In the genomic region with DNA sequence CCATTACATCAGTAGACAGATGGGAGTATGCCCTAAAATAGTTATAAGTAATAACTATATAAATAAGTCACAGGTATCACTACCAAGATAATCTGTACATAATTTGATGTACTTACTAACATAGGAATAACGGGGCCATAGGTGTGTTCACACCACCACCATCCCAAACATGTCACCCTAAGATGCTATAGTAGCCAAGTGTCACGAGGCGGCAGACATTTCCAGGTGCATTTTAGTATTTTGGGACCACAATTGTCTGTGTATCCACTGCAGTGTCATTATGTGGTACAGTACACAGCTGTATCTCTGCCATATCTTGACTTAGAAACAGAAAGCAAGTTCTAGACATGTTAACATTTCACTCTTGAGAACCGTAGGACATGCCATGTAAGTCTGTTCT, we compare ENCODE assay signal across 21 mouse cellular contexts. TPM values are rescaled to one million over a fixed set of nuclear protein-coding genes. Genes with fewer than 3 reads are reported as not detected.
DNase-seq lines count a peak whose midpoint lies in the region; ATAC-seq and TF ChIP-seq lines count a peak whose summit lies in the region.
"Had no signal": no experiment of that assay in that cellular context is flagged by ENCODE, and none has a peak within 500 bp of the region (broad histone marks: within the 10 kb centered on the region; RNA-seq: fewer than 3 reads in every experiment).

No protein-coding gene starts in this region.

- no peaks in the 10 kb centered on the region for H3K9me3 ChIP-seq in heart, embryonic 11.5 days (replicated peaks; ENCODE audit: control insufficient read depth, low read length)
- H3K9me3 ChIP-seq in midbrain, embryonic 11.5 days (ENCODE audit: control insufficient read depth, low read length): no peaks in the 10 kb centered on the region
- H3K9me3 ChIP-seq in midbrain, embryonic 13.5 days: no peaks in the 10 kb centered on the region
- H3K9me3 ChIP-seq in liver, embryonic 14.5 days (ENCODE audit: control insufficient read depth, low read length): no peaks in the 10 kb centered on the region
- H3K9me3 ChIP-seq: embryonic facial prominence, embryonic 10.5 days; forebrain, embryonic 10.5 days; hindbrain, embryonic 15.5 days had no signal

- H3K27ac ChIP-seq in heart, embryonic 11.5 days (ENCODE audit: low read depth, low read length): no peak overlapping the region; the same call in 1 of the 2 replicates
- no peak overlapping the region for H3K27ac ChIP-seq in midbrain, embryonic 11.5 days (ENCODE audit: low read depth, low read length)
- H3K27ac ChIP-seq in midbrain, embryonic 13.5 days: no peak overlapping the region
- H3K27ac ChIP-seq in liver, embryonic 14.5 days: peak overlapping the region; percentile 80
- H3K27ac ChIP-seq: embryonic facial prominence, embryonic 10.5 days; forebrain, embryonic 10.5 days; hindbrain, embryonic 15.5 days had no signal

- no peak for TF ChIP-seq EP300 in liver, embryonic 14.5 days (IDR thresholded peaks at IDR 0.05; ENCODE audit: low read depth)

- no peak for ATAC-seq in heart, embryonic 11.5 days (replicated peaks; ENCODE audit: insufficient number of reproducible peaks, low FRiP score, low TSS enrichment)
- no peak for ATAC-seq in midbrain, embryonic 11.5 days (ENCODE audit: low FRiP score)
- no peak for ATAC-seq in midbrain, embryonic 13.5 days
- no peak for ATAC-seq in liver, embryonic 14.5 days (ENCODE audit: insufficient read depth)
- ATAC-seq: activated CD4-positive, CD25-positive, alpha-beta regulatory T cell, adult 4 months; forebrain, embryonic 14.5 days; intestine, embryonic 16.5 days; Patski had no signal

- no peak overlapping the region for H3K4me3 ChIP-seq in heart, embryonic 11.5 days (ENCODE audit: low read depth, low read length)
- no peak overlapping the region for H3K4me3 ChIP-seq in midbrain, embryonic 11.5 days (ENCODE audit: low read depth, low read length)
- H3K4me3 ChIP-seq in midbrain, embryonic 13.5 days (replicated peaks): no peak overlapping the region
- no peak overlapping the region for H3K4me3 ChIP-seq in liver, embryonic 14.5 days (ENCODE audit: insufficient read depth in 1 of 2, low read depth in 2 of 2, low read length in 2 of 2)
- H3K4me3 ChIP-seq: embryonic facial prominence, embryonic 10.5 days; erythroblast, embryonic 14.5 days; forebrain, embryonic 10.5 days; hindbrain, embryonic 15.5 days had no signal

- intact Hi-C loops in heart, postnatal 25 days (cut with DNase I): no loop called here

- no peaks in the 10 kb centered on the region for H3K27me3 ChIP-seq in heart, embryonic 11.5 days (ENCODE audit: control insufficient read depth, insufficient read depth, low read length)
- H3K27me3 ChIP-seq in midbrain, embryonic 11.5 days (ENCODE audit: control insufficient read depth, insufficient read depth, low read length): no peaks in the 10 kb centered on the region
- H3K27me3 ChIP-seq in midbrain, embryonic 13.5 days: no peaks in the 10 kb centered on the region
- H3K27me3 ChIP-seq in liver, embryonic 14.5 days (ENCODE audit: control insufficient read depth, insufficient read depth, low read length): no peaks in the 10 kb centered on the region
- H3K27me3 ChIP-seq: CH12.LX; hindbrain, embryonic 15.5 days; Patski had no signal

- 0 out of 2 replicates have a peak overlapping the region, but pooled peaks have one; percentile 5 for H3K9ac ChIP-seq in heart, embryonic 11.5 days (ENCODE audit: low read depth, low read length)
- no peak overlapping the region for H3K9ac ChIP-seq in midbrain, embryonic 11.5 days (ENCODE audit: low read length)
- no peak overlapping the region for H3K9ac ChIP-seq in midbrain, embryonic 13.5 days (replicated peaks)
- no peak overlapping the region for H3K9ac ChIP-seq in liver, embryonic 14.5 days (replicated peaks)
- H3K9ac ChIP-seq: hindbrain, embryonic 15.5 days had no signal

- H3K36me3 ChIP-seq in heart, embryonic 11.5 days (ENCODE audit: control insufficient read depth, insufficient read depth, low read length): peaks cover 10% of the 10 kb centered on the region
- peaks cover 6% of the 10 kb centered on the region; the same call in 1 of the 2 replicates for H3K36me3 ChIP-seq in midbrain, embryonic 11.5 days (ENCODE audit: control insufficient read depth, insufficient read depth, low read length)
- H3K36me3 ChIP-seq in midbrain, embryonic 13.5 days: peaks cover 45% of the 10 kb centered on the region
- peaks cover 70% of the 10 kb centered on the region for H3K36me3 ChIP-seq in liver, embryonic 14.5 days (replicated peaks; ENCODE audit: control insufficient read depth, insufficient read depth, low read depth)

- H3K4me2 ChIP-seq in heart, embryonic 11.5 days: no peak overlapping the region
- H3K4me2 ChIP-seq in midbrain, embryonic 11.5 days: no peak overlapping the region
- no peak overlapping the region for H3K4me2 ChIP-seq in midbrain, embryonic 13.5 days (replicated peaks)
- H3K4me2 ChIP-seq in liver, embryonic 14.5 days (ENCODE audit: low read depth): no peak overlapping the region
- H3K4me2 ChIP-seq: hindbrain, embryonic 15.5 days had no signal

- WGBS in heart, embryonic 11.5 days (ENCODE audit: insufficient replicate concordance): 86% methylated on average over 4 of the region's 4 CpGs
- WGBS in midbrain, embryonic 11.5 days: 94% methylated on average over 4 of the region's 4 CpGs
- 98% methylated on average over 4 of the region's 4 CpGs for WGBS in midbrain, embryonic 13.5 days
- 88% methylated on average over 4 of the region's 4 CpGs for WGBS in liver, embryonic 14.5 days (ENCODE audit: insufficient replicate concordance)

- H3K4me1 ChIP-seq in heart, embryonic 11.5 days (ENCODE audit: control insufficient read depth, insufficient read depth, low read length): peaks cover 11% of the 10 kb centered on the region
- no peaks in the 10 kb centered on the region for H3K4me1 ChIP-seq in midbrain, embryonic 11.5 days (ENCODE audit: control insufficient read depth, insufficient read depth, low read length)
- H3K4me1 ChIP-seq in midbrain, embryonic 13.5 days (replicated peaks): no peaks in the 10 kb centered on the region
- H3K4me1 ChIP-seq in liver, embryonic 14.5 days (replicated peaks; ENCODE audit: control insufficient read depth in 2 of 2, insufficient read depth in 2 of 2, low read length in 1 of 2): peaks cover 39 to 40% of the 10 kb centered on the region in 2 experiments
- H3K4me1 ChIP-seq: forebrain, embryonic 10.5 days; hindbrain, embryonic 15.5 days had no signal

- no peak for DNase-seq in heart, postnatal 25 days (ENCODE audit: low spot score)
- DNase-seq in midbrain, embryonic 11.5 days (ENCODE audit: low spot score, missing footprints): peak; percentile 62
- DNase-seq in liver, embryonic 14.5 days (ENCODE audit: low read depth in 3 of 3, low spot score in 3 of 3): no peak
- DNase-seq in urinary bladder, postnatal 14 days (ENCODE audit: low spot score): no peak
- DNase-seq in frontal cortex, postnatal 10 days (ENCODE audit: low spot score in 2 of 2): no peak
- DNase-seq: adrenal gland, postnatal 14 days; cerebellum, adult 18-20 months; cerebellum, adult 9-11 months; gastrocnemius, postnatal 36 days; heart, postnatal 10 days had no signal

- TF ChIP-seq CTCF in liver, embryonic 14.5 days (IDR thresholded peaks at IDR 0.05; ENCODE audit: low read depth): no peak

RNA-seq across cellular contexts. Expression of a gene that starts 50.9 kb away (rescaled TPM):
- polyA plus RNA-seq in heart, embryonic 11.5 days (2014; fragmentation: Nextera tagmentation; extraction: Ambion mirVana): 21.9 and 22.5 TPM in 2 replicates
- 1 to 10 TPM; 8.2 to 9.5 TPM for total RNA-seq in heart, postnatal 25 days (2021)
- 31.6 and 35.4 TPM in 2 replicates for polyA plus RNA-seq in midbrain, embryonic 11.5 days (2014; fragmentation: Nextera tagmentation; extraction: Ambion mirVana)
- 35.3 and 35.5 TPM in 2 replicates for polyA plus RNA-seq in midbrain, embryonic 13.5 days (2015; fragmentation: Nextera tagmentation; extraction: Ambion mirVana)
- 19.5 and 28.6 TPM in 2 replicates for polyA plus RNA-seq in liver, embryonic 14.5 days (2012; rRNA removed)
- polyA plus RNA-seq in liver, embryonic 14.5 days (2014; fragmentation: Nextera tagmentation; extraction: Ambion mirVana): 31.1 and 31.6 TPM in 2 replicates
